Mouse (Mus musculus): ENCODE measurements around the gene Dpm3. TPM values are rescaled to one million over a fixed set of nuclear protein-coding genes. Genes with fewer than 3 reads are reported as not detected.

The Dpm3 gene
- polyA plus RNA-seq, 1 experiment from 2014 or later, result 84.4 TPM

DNA sequence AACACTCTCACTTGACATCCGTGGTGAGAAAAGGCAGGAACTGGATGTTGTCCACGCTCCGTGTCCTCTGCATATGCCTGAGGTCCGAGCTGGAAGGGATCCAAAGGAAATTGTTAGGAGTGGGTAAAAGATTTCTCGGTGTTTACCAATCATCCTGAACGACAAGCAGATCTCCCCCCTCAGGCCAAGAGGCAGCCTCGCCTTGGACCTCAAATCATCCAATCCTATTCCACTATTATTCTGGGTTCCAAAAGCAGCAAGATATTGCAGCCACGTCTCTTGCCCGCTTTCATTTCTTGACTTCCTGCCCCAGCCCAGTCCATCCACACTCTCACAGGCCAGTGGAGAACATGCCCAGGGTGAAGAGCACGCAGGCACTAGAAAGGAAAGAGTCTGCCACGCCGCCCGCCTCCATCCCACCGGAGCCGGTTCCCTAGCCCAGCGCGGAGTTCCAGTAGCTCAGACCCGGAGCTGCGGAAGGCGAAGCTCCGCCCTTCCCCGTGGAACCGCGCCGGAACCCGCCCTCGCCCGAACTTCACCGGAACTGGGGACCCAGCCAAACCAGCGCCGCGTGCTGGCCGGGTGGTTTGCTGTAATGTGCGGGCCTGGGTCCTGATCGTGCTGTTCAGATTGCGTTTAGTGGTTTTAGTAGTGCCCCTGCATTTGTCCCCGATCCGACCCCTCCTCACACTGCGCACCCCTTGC lies 11.0 kb downstream of the Dpm3 start, which contains the start of gene Slc50a1:
Gene Slc50a1 (minus strand): TSS at position 520 of the 705 bp plus-strand sequence.
- Histone ChIP-seq H3K9ac (replicated peaks; ENCODE audit: low read depth, low read length) (peak within 1 kb of the TSS; percentile 71), H3K9me3 (ENCODE audit: control insufficient read depth, low read length) (no peaks in the 10 kb centered on the region), H3K36me3 (ENCODE audit: control insufficient read depth, insufficient read depth, low read length) (no peaks in the 10 kb centered on the region), H3K4me3 (ENCODE audit: low read depth, low read length) (peak within 1 kb of the TSS; percentile 56), H3K4me2 (ENCODE audit: low read depth, low read length) (peak within 1 kb of the TSS; percentile 86), H3K27ac (ENCODE audit: low read depth, low read length) (peak within 1 kb of the TSS; percentile 74), H3K27me3 (ENCODE audit: control insufficient read depth, insufficient read depth, low read length) (no peaks in the 10 kb centered on the region), H3K4me1 (ENCODE audit: control insufficient read depth, insufficient read depth, low read length) (peaks cover 15% of the 10 kb centered on the region)
- peak; percentile 54 for ATAC-seq (ENCODE audit: low read depth)
- 3% methylated on average over 39 of the region's 39 CpGs for WGBS

GRCm38 (mm10) chr3:89270891-89271290 lies 11.7 kb downstream of the Dpm3 start:
- peak overlapping the region; percentile 56 for H3K4me3 ChIP-seq (ENCODE audit: low read depth, low read length)
- 0 out of 2 replicates have a peak overlapping the region, but pooled peaks have one; percentile 71 for H3K9ac ChIP-seq (replicated peaks; ENCODE audit: low read depth, low read length)
- H3K9me3 ChIP-seq (ENCODE audit: control insufficient read depth, low read length), result no peaks in the 10 kb centered on the region
- no peaks in the 10 kb centered on the region for H3K36me3 ChIP-seq (ENCODE audit: control insufficient read depth, insufficient read depth, low read length)
- H3K4me1 ChIP-seq (ENCODE audit: control insufficient read depth, insufficient read depth, low read length), result peaks cover 15% of the 10 kb centered on the region
- peak overlapping the region; percentile 86; the same call in 1 of the 2 replicates for H3K4me2 ChIP-seq (ENCODE audit: low read depth, low read length)
- no peaks in the 10 kb centered on the region for H3K27me3 ChIP-seq (ENCODE audit: control insufficient read depth, insufficient read depth, low read length)
- H3K27ac ChIP-seq (ENCODE audit: low read depth, low read length), result no peak overlapping the region; the same call in 1 of the 2 replicates
- 73% methylated on average over 6 of the region's 6 CpGs for WGBS
- no peak for ATAC-seq (ENCODE audit: low read depth)

- Histone ChIP-seq H3K4me1 (ENCODE audit: control insufficient read depth, insufficient read depth, low read length) (peaks cover 13% of the 10 kb centered on the region), H3K27ac (ENCODE audit: low read depth, low read length) (no peak overlapping the region), H3K9me3 (ENCODE audit: control insufficient read depth, low read length) (no peaks in the 10 kb centered on the region), H3K27me3 (ENCODE audit: control insufficient read depth, insufficient read depth, low read length) (no peaks in the 10 kb centered on the region), H3K4me3 (ENCODE audit: low read depth, low read length) (no peak overlapping the region), H3K9ac (replicated peaks; ENCODE audit: low read depth, low read length) (no peak overlapping the region), H3K4me2 (ENCODE audit: low read depth, low read length) (no peak overlapping the region), H3K36me3 (ENCODE audit: control insufficient read depth, insufficient read depth, low read length) (no peaks in the 10 kb centered on the region)
- 50% methylated on average over 6 of the region's 6 CpGs for WGBS
- no peak for ATAC-seq (ENCODE audit: low read depth)
These were observed 12.6 kb downstream of the Dpm3 start for GRCm38 (mm10) chr3:89271760-89272159.

GRCm38 (mm10) chr3:89276061-89276460 lies 16.9 kb downstream of the Dpm3 start:
- Histone ChIP-seq H3K27ac (ENCODE audit: low read depth, low read length) (no peak overlapping the region), H3K27me3 (ENCODE audit: control insufficient read depth, insufficient read depth, low read length) (0 out of 2 replicates have a peak, but pooled peaks cover 3% of the 10 kb centered on the region), H3K4me2 (ENCODE audit: low read depth, low read length) (no peak overlapping the region), H3K9me3 (ENCODE audit: control insufficient read depth, low read length) (no peaks in the 10 kb centered on the region), H3K9ac (replicated peaks; ENCODE audit: low read depth, low read length) (no peak overlapping the region), H3K36me3 (ENCODE audit: control insufficient read depth, insufficient read depth, low read length) (no peaks in the 10 kb centered on the region), H3K4me3 (ENCODE audit: low read depth, low read length) (no peak overlapping the region), H3K4me1 (ENCODE audit: control insufficient read depth, insufficient read depth, low read length) (peaks cover 16% of the 10 kb centered on the region)
- no peak for ATAC-seq (ENCODE audit: low read depth)
- WGBS, result 95% methylated on average over 13 of the region's 13 CpGs

- Histone ChIP-seq H3K9ac (replicated peaks; ENCODE audit: low read depth, low read length) (no peak overlapping the region), H3K36me3 (ENCODE audit: control insufficient read depth, insufficient read depth, low read length) (no peaks in the 10 kb centered on the region), H3K4me2 (ENCODE audit: low read depth, low read length) (peak overlapping the region; percentile 96), H3K9me3 (ENCODE audit: control insufficient read depth, low read length) (no peaks in the 10 kb centered on the region), H3K4me3 (ENCODE audit: low read depth, low read length) (peak overlapping the region; percentile 9; the same call in 1 of the 2 replicates), H3K27me3 (ENCODE audit: control insufficient read depth, insufficient read depth, low read length) (0 out of 2 replicates have a peak, but pooled peaks cover 3% of the 10 kb centered on the region), H3K27ac (ENCODE audit: low read depth, low read length) (no peak overlapping the region), H3K4me1 (ENCODE audit: control insufficient read depth, insufficient read depth, low read length) (peaks cover 25% of the 10 kb centered on the region)
- no peak for ATAC-seq (ENCODE audit: low read depth)
- 59% methylated on average over 14 of the region's 14 CpGs for WGBS
These were observed 18.3 kb downstream of the Dpm3 start for GRCm38 (mm10) chr3:89277281-89278021.

DNA sequence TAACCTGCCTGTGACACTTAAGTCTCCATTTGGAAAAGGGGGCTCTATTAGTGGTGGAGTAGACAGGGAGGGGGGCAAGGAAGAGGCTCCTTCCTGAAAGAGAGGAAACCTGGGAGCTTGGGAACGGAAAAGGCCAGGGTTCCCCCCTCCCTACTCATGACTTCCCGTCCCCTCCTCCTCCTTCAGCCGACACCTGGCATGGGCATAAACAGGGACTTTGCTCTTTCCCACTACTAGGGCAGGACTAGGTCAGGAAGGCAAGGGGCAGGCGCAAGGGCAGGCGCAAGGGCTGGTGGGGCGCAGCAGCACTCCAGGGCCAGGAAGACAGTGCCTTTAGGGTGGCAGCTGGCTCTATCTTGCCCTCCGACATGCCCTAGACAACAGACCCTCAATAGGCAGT lies 18.9 kb downstream of the Dpm3 start:
- no peak overlapping the region for H3K27ac ChIP-seq (ENCODE audit: low read depth, low read length)
- 0 out of 2 replicates have a peak, but pooled peaks cover 3% of the 10 kb centered on the region for H3K27me3 ChIP-seq (ENCODE audit: control insufficient read depth, insufficient read depth, low read length)
- ATAC-seq (ENCODE audit: low read depth), result no peak
- peaks cover 25% of the 10 kb centered on the region for H3K4me1 ChIP-seq (ENCODE audit: control insufficient read depth, insufficient read depth, low read length)
- H3K9me3 ChIP-seq (ENCODE audit: control insufficient read depth, low read length), result no peaks in the 10 kb centered on the region
- H3K4me3 ChIP-seq (ENCODE audit: low read depth, low read length), result peak overlapping the region; percentile 9; the same call in 1 of the 2 replicates
- H3K9ac ChIP-seq (replicated peaks; ENCODE audit: low read depth, low read length), result no peak overlapping the region
- 72% methylated on average over 7 of the region's 7 CpGs for WGBS
- peak overlapping the region; percentile 96; the same call in 1 of the 2 replicates for H3K4me2 ChIP-seq (ENCODE audit: low read depth, low read length)
- H3K36me3 ChIP-seq (ENCODE audit: control insufficient read depth, insufficient read depth, low read length), result no peaks in the 10 kb centered on the region

GRCm38 (mm10) chr3:89278643-89279042 lies 19.5 kb downstream of the Dpm3 start:
- 18% methylated on average over 8 of the region's 8 CpGs for WGBS
- Histone ChIP-seq H3K27me3 (ENCODE audit: control insufficient read depth, insufficient read depth, low read length) (0 out of 2 replicates have a peak, but pooled peaks cover 3% of the 10 kb centered on the region), H3K27ac (ENCODE audit: low read depth, low read length) (no peak overlapping the region), H3K9ac (replicated peaks; ENCODE audit: low read depth, low read length) (no peak overlapping the region), H3K4me3 (ENCODE audit: low read depth, low read length) (peak overlapping the region; percentile 43), H3K9me3 (ENCODE audit: control insufficient read depth, low read length) (no peaks in the 10 kb centered on the region), H3K36me3 (ENCODE audit: control insufficient read depth, insufficient read depth, low read length) (no peaks in the 10 kb centered on the region), H3K4me1 (ENCODE audit: control insufficient read depth, insufficient read depth, low read length) (peaks cover 25% of the 10 kb centered on the region), H3K4me2 (ENCODE audit: low read depth, low read length) (peak overlapping the region; percentile 96; the same call in 1 of the 2 replicates)
- no peak for ATAC-seq (ENCODE audit: low read depth)

- ATAC-seq (ENCODE audit: low read depth), result peak; percentile 69
- Histone ChIP-seq H3K4me3 (ENCODE audit: low read depth, low read length) (peak overlapping the region; percentile 43), H3K36me3 (ENCODE audit: control insufficient read depth, insufficient read depth, low read length) (no peaks in the 10 kb centered on the region), H3K9ac (replicated peaks; ENCODE audit: low read depth, low read length) (peak overlapping the region; percentile 47), H3K9me3 (ENCODE audit: control insufficient read depth, low read length) (no peaks in the 10 kb centered on the region), H3K4me2 (ENCODE audit: low read depth, low read length) (peak overlapping the region; percentile 96), H3K4me1 (ENCODE audit: control insufficient read depth, insufficient read depth, low read length) (peaks cover 25% of the 10 kb centered on the region), H3K27me3 (ENCODE audit: control insufficient read depth, insufficient read depth, low read length) (0 out of 2 replicates have a peak, but pooled peaks cover 3% of the 10 kb centered on the region), H3K27ac (ENCODE audit: low read depth, low read length) (peak overlapping the region; percentile 46; the same call in 1 of the 2 replicates)
- WGBS, result 2% methylated on average over 31 of the region's 35 CpGs
These were observed 20.2 kb downstream of the Dpm3 start for GRCm38 (mm10) chr3:89279153-89279890.
